Mouse (Mus musculus) regulatory T cell (primary cell): Measurements from ENCODE around the gene Tenm2.

Source experiments
- in situ Hi-C: fragments of 300-600 bp; cut with MboI, MseI; formaldehyde crosslinking; loops from one replicate; pipeline ENCODE4 v1.15.1; 2025; ENCODE audit warnings: high pct_unique_total_duplicates

The Tenm2 gene

GRCm38 (mm10) chr11:36219586-36219985 lies 1016.2 kb downstream of the Tenm2 start:
- in situ Hi-C loops: no loop called here

GRCm38 (mm10) chr11:36214589-36214988 lies 1021.2 kb downstream of the Tenm2 start:
- in situ Hi-C loops: no loop called here

- in situ Hi-C loops: no loop called here
Observed at GRCm38 (mm10) chr11:36204381-36204780, 1031.4 kb downstream of the Tenm2 start.

- in situ Hi-C loops: no loop called here
Observed at GRCm38 (mm10) chr11:36203896-36204295, 1031.9 kb downstream of the Tenm2 start.

- in situ Hi-C loops: no loop called here
Observed at GRCm38 (mm10) chr11:36194348-36194747, 1041.4 kb downstream of the Tenm2 start.

- in situ Hi-C loops: no loop called here
Observed at GRCm38 (mm10) chr11:36176106-36176505, 1059.7 kb downstream of the Tenm2 start.

- in situ Hi-C loops: no loop called here
Observed at GRCm38 (mm10) chr11:36173076-36173690, 1062.6 kb downstream of the Tenm2 start.

- in situ Hi-C loops: no loop called here
Observed at GRCm38 (mm10) chr11:36172520-36172919, 1063.2 kb downstream of the Tenm2 start.

GRCm38 (mm10) chr11:36171991-36172390 lies 1063.8 kb downstream of the Tenm2 start:
- in situ Hi-C loops: no loop called here

GRCm38 (mm10) chr11:36171221-36171620 lies 1064.5 kb downstream of the Tenm2 start:
- in situ Hi-C loops: no loop called here

GRCm38 (mm10) chr11:36169738-36170137 lies 1066.0 kb downstream of the Tenm2 start:
- in situ Hi-C loops: no loop called here

GRCm38 (mm10) chr11:36168921-36169537 lies 1066.7 kb downstream of the Tenm2 start:
- in situ Hi-C loops: no loop called here

GRCm38 (mm10) chr11:36167766-36168318 lies 1067.9 kb downstream of the Tenm2 start:
- in situ Hi-C loops: no loop called here

GRCm38 (mm10) chr11:36163580-36163979 lies 1072.2 kb downstream of the Tenm2 start:
- in situ Hi-C loops: no loop called here

GRCm38 (mm10) chr11:36161765-36162321 lies 1073.9 kb downstream of the Tenm2 start:
- in situ Hi-C loops: no loop called here

GRCm38 (mm10) chr11:36153450-36153849 lies 1082.3 kb downstream of the Tenm2 start:
- in situ Hi-C loops: no loop called here

- in situ Hi-C loops: no loop called here
Observed at GRCm38 (mm10) chr11:36153011-36153410, 1082.8 kb downstream of the Tenm2 start.

- in situ Hi-C loops: no loop called here
Observed at GRCm38 (mm10) chr11:36152226-36152625, 1083.5 kb downstream of the Tenm2 start.

- in situ Hi-C loops: no loop called here
Observed at GRCm38 (mm10) chr11:36149092-36149491, 1086.7 kb downstream of the Tenm2 start.

GRCm38 (mm10) chr11:36145057-36145456 lies 1090.7 kb downstream of the Tenm2 start:
- in situ Hi-C loops: no loop called here

GRCm38 (mm10) chr11:36140411-36140810 lies 1095.4 kb downstream of the Tenm2 start:
- in situ Hi-C loops: no loop called here

GRCm38 (mm10) chr11:36139521-36139920 lies 1096.2 kb downstream of the Tenm2 start:
- in situ Hi-C loops: no loop called here

GRCm38 (mm10) chr11:36137840-36138239 lies 1097.9 kb downstream of the Tenm2 start:
- in situ Hi-C loops: no loop called here
